Mouse (Mus musculus) spleen, adult 2 months (tissue): ENCODE results near the gene Micall1. TPM values are rescaled to one million over a fixed set of nuclear protein-coding genes. Genes with fewer than 3 reads are reported as not detected.

Experiments
- DNase-seq, 2 experiments: peaks; one replicate each; pipeline versions ENCODE4 v3.0.0 to v3.0.0-alpha.2; 2012 to 2021; ENCODE audit warnings: low spot score in 2 of 2, low read depth in 1 of 2
- H3K27ac ChIP-seq: fragments of 200-500 bp; 2 replicates; pipeline ENCODE4 v1.5.1; 2012; ENCODE audit warnings: low read length, inconsistent platforms; ENCODE audit not compliant: insufficient read depth
- H3K27me3 ChIP-seq: fragments of 200-500 bp; 2 replicates; pipeline ENCODE4 v1.6.1; 2012; ENCODE audit warnings: mild to moderate bottlenecking, moderate library complexity, low read length, inconsistent platforms; ENCODE audit not compliant: control insufficient read depth, insufficient read depth
- H3K36me3 ChIP-seq: fragments of 200-500 bp; 2 replicates; pipeline ENCODE4 v1.6.1; 2012; ENCODE audit warnings: mild to moderate bottlenecking, low read length, inconsistent platforms; ENCODE audit not compliant: control insufficient read depth, insufficient read depth
- H3K4me1 ChIP-seq: fragments of 200-500 bp; 2 replicates; pipeline ENCODE4 v1.6.1; 2011; ENCODE audit warnings: inconsistent platforms; ENCODE audit not compliant: control insufficient read depth, insufficient read depth, insufficient read length
- H3K4me3 ChIP-seq: fragments of 200-500 bp; 2 replicates; pipeline ENCODE4 v1.5.1; 2011; ENCODE audit warnings: mild to moderate bottlenecking, inconsistent platforms; ENCODE audit not compliant: insufficient read depth, insufficient read length; ENCODE audit errors: extremely low read depth
- CTCF ChIP-seq: fragments of 200-500 bp; IDR thresholded peaks from 2 replicates; pipeline ENCODE4 v1.5.1; 2011; ENCODE audit warnings: mild to moderate bottlenecking, inconsistent platforms; ENCODE audit not compliant: insufficient read depth, insufficient read length, insufficient replicate concordance; ENCODE audit errors: extremely low read depth
- POLR2A ChIP-seq: fragments of 200-500 bp; IDR thresholded peaks from 2 replicates; pipeline ENCODE4 v1.6.1; 2011; ENCODE audit warnings: low read depth, low read length, inconsistent platforms
- WGBS: fragments of 180-500 bp; shearing (Covaris S2); methylation state at CpG from one replicate; pipeline ENCODE4 v1.1.7; 2018; 5-methylcytosine and 5-hydroxymethylcytosine counted together
- polyA plus RNA-seq: library from polyadenylated mRNA; depleted of rRNA; stranded (reverse); fragments of >200 nt; gene quantifications from 2 replicates; pipeline ENCODE4 v1.2.3, GENCODE M21; 2012

The Micall1 gene
- polyA plus RNA-seq, 1 experiment = 20.0 TPM

- H3K4me1 ChIP-seq = no peaks in the 10 kb centered on the region
- H3K27ac ChIP-seq = no peak overlapping the region
- no peak overlapping the region for H3K4me3 ChIP-seq
- H3K36me3 ChIP-seq = peaks cover 63% of the 10 kb centered on the region
- DNase-seq = no peak
- no peaks in the 10 kb centered on the region for H3K27me3 ChIP-seq
- 94% methylated on average over 5 of the region's 5 CpGs for WGBS
- TF ChIP-seq POLR2A (no peak), CTCF (peak; percentile 21; the same call in 1 of the 2 replicates)
Measured at GRCm38 (mm10) chr15:79128208-79128607, 19.5 kb downstream of the Micall1 start.

- no peaks in the 10 kb centered on the region for H3K27me3 ChIP-seq
- TF ChIP-seq CTCF (no peak), POLR2A (no peak)
- H3K4me3 ChIP-seq = no peak overlapping the region
- 82% methylated on average over 7 of the region's 7 CpGs for WGBS
- H3K36me3 ChIP-seq = peaks cover 62% of the 10 kb centered on the region
- no peaks in the 10 kb centered on the region for H3K4me1 ChIP-seq
- no peak overlapping the region for H3K27ac ChIP-seq
- no peak for DNase-seq
Measured at GRCm38 (mm10) chr15:79129311-79129710, 20.6 kb downstream of the Micall1 start.

DNA sequence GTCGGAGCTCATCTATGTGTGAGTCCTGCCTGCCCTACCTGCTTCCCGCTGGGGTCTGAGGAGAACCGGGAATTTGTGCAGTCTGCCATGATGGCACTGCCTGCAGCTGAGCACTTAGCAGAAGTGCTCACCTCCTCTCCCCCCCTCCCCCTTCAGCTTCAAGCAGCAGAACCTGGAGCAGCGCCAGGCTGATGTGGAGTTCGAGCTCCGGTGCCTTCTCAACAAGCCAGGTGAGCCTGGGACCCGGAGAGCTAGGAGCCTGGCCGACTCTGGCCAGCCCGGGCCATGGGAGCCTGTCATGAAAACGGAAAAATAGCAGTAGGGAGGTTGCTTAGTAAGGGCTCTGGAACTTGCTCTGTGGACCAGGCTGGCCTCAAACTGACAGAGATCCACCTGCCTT, 22.1 kb downstream of the Micall1 start:
- Histone ChIP-seq H3K36me3 (peaks cover 56% of the 10 kb centered on the region), H3K4me3 (no peak overlapping the region), H3K27me3 (no peaks in the 10 kb centered on the region), H3K27ac (no peak overlapping the region), H3K4me1 (no peaks in the 10 kb centered on the region)
- no peak for DNase-seq
- WGBS = 91% methylated on average over 10 of the region's 10 CpGs
- TF ChIP-seq CTCF = no peak

DNA sequence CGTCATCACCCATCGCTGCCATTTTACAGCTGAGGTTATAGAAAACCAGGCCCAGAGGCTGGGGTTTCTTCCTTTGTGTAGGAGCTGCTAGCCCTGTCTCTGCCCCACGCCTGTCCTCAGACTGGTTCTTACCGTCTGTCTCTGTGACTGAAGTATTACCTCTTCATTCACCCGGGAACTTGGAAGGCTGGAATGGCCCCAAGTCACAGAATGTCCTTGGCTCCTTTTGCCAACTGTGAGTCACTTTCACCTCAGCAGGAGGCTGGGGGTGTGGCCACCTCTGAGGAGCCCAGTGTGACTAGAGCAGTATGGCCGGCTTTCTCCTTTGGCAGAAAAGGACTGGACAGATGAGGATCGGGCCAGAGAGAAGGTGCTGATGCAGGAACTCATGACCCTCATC, 22.7 kb downstream of the Micall1 start:
- H3K27me3 ChIP-seq = no peaks in the 10 kb centered on the region
- no peak for DNase-seq
- H3K4me1 ChIP-seq = no peaks in the 10 kb centered on the region
- peaks cover 53% of the 10 kb centered on the region for H3K36me3 ChIP-seq
- no peak overlapping the region for H3K27ac ChIP-seq
- 86% methylated on average over 7 of the region's 7 CpGs for WGBS
- no peak overlapping the region for H3K4me3 ChIP-seq
- TF ChIP-seq CTCF (no peak), POLR2A (no peak)

GRCm38 (mm10) chr15:79133191-79133661, 24.5 kb downstream of the Micall1 start:
- Histone ChIP-seq H3K4me1 (no peaks in the 10 kb centered on the region), H3K27me3 (no peaks in the 10 kb centered on the region), H3K4me3 (no peak overlapping the region), H3K27ac (no peak overlapping the region), H3K36me3 (peaks cover 38% of the 10 kb centered on the region)
- no peak for DNase-seq
- WGBS = 81% methylated on average over 6 of the region's 6 CpGs
- TF ChIP-seq CTCF (no peak), POLR2A (no peak)

GRCm38 (mm10) chr15:79134496-79135270, 26.0 kb downstream of the Micall1 start:
- no peak for DNase-seq
- 91% methylated on average over 9 of the region's 9 CpGs for WGBS
- no peaks in the 10 kb centered on the region for H3K27me3 ChIP-seq
- H3K4me1 ChIP-seq = no peaks in the 10 kb centered on the region
- TF ChIP-seq POLR2A (no peak), CTCF (no peak)
- peaks cover 29% of the 10 kb centered on the region for H3K36me3 ChIP-seq
- no peak overlapping the region for H3K4me3 ChIP-seq
- no peak overlapping the region for H3K27ac ChIP-seq

DNA sequence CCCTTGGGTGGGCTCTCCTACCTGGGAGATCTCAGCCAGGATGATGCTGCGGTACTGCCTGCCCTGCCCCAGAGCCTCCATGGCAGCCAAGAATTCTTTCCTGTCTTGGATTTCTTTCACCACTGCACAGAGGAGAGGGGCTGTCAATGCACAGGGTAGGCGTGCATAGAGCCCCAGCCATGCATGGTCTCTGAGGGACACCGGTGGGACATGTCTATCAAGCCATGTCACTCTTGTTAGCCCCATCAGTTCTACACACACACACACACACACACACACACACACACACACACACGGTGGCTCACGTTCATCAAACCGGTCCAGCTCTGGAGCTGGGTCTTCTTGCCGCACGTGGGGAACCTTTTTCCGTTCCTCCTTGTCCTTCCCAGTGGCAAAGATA, 26.6 kb downstream of the Micall1 start:
- H3K4me3 ChIP-seq = no peak overlapping the region
- H3K27ac ChIP-seq = no peak overlapping the region
- no peaks in the 10 kb centered on the region for H3K4me1 ChIP-seq
- H3K27me3 ChIP-seq = no peaks in the 10 kb centered on the region
- TF ChIP-seq POLR2A = no peak
- TF ChIP-seq CTCF = no peak
- no peak for DNase-seq
- 81% methylated on average over 9 of the region's 9 CpGs for WGBS
- peaks cover 25% of the 10 kb centered on the region for H3K36me3 ChIP-seq
